Mouse (Mus musculus) erythroid progenitor cell, adult 5-6 weeks (primary cell): Measurements from ENCODE around the gene Rsph3b. TPM values are rescaled to one million over a fixed set of nuclear protein-coding genes. Genes with fewer than 3 reads are reported as not detected.
"Not testable (repeated sequence)": the region's sequence is repeated elsewhere in the genome, so short reads cannot be mapped to it uniquely, and the experiment has no call there.

Source experiments
- ATAC-seq: replicated peaks from 2 replicates; pipeline ENCODE4 v1.8.0; 2016; ENCODE audit warnings: moderate number of reproducible peaks, mild to moderate bottlenecking, moderate TSS enrichment, inconsistent platforms; ENCODE audit not compliant: poor library complexity, low FRiP score, severe bottlenecking
- total RNA-seq, 2 experiments: library from RNA; stranded (forward) in 1 of 2; stranded (reverse) in 1 of 2; fragments of 150-400 nt in 1 of 2; fragments of 186-747, 209-891 nt in 1 of 2; gene quantifications; 2 replicates each; pipeline versions ENCODE4 v1.2.3 to v1.2.4; 2015 to 2017; ENCODE audit warnings: low replicate concordance in 2 of 2

Rsph3b gene
- total RNA-seq (2015; ENCODE audit: low replicate concordance) = 5.4 and 15.1 TPM in 2 replicates
- total RNA-seq (2017; ENCODE audit: low replicate concordance) = 2.0 and 8.1 TPM in 2 replicates

DNA sequence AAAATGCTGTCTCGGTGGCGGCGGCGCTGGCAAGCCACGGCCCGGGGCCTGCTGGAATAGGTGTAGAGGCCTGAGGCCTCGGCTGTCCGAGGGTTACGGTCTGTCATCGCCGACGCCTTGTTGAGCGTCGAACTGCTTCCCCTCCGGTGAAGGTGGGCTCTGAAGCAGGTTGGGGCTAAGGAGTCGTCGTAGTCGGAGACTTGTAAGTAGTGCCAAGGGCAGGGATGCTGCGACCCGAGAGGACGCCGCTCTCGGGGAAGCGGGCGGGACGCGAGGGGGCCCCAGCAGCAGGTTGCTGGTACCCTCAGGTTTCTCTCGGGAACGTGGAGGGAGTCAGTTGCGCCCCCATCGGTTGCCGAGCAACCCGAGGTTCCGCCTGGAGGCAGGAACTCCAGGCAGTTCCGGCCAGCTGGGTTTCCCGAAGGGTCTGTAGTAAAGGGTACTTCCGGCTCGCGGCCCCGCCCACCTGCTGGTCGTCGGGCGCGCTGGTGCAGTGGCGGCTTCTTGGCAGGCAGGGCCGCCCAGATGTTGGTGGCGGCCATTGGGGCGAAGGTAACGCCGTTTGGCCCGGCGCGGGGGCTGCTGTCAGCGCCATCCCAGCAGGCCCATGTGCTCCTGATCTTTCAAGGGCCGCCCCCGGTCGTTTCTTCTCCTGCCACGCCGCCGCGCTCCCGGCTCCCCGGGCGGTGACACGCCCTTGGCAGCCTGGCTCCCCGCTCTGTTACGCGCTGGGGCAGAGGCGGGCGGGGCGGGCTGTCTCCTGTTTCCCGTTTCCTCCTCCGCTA, at the start of gene Rsph3b:
Gene Rsph3b (minus strand): TSS at position 699 of the 785 bp plus-strand sequence.
- peak; percentile 94 for ATAC-seq

DNA sequence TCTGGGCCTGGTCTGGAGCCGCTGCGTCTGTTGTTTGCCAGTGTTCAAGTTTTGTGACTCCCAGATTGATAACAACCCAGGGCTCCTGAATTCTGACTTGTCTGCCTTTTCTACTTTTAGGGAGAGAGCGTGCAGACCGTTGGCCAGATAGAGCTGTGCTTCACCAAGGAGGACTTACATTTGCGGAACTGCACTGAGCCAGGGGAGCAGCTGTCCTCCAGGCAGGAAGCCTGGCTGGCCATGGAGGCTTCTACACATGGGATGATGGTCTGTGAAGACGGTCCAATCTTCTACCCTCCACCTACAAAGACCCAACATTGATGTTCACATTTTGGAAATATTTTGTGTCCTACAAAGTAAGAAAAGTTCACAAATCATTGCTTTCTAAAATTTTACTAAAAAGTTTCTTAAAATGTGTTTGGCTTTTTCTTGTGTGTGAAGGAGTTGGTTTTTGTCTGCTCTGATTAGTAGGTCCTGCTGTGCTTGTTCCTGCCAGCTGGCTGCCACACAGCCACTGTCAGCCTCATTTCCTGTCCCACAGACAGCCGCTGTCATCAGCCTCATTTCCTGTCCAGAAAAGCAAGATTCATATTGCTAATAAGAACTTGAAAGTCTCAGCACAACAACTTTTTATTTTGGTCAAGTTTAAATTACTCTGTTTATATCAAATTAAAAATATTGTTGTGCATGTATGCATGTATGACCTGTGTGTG, 49.5 kb upstream of the Rsph3b start:
- ATAC-seq = not testable (repeated sequence)

GRCm38 (mm10) chr17:6996826-6997225, 48.3 kb upstream of the Rsph3b start:
- ATAC-seq = not testable (repeated sequence)

GRCm38 (mm10) chr17:6995504-6995903, 47.0 kb upstream of the Rsph3b start:
- ATAC-seq = not testable (repeated sequence)

DNA sequence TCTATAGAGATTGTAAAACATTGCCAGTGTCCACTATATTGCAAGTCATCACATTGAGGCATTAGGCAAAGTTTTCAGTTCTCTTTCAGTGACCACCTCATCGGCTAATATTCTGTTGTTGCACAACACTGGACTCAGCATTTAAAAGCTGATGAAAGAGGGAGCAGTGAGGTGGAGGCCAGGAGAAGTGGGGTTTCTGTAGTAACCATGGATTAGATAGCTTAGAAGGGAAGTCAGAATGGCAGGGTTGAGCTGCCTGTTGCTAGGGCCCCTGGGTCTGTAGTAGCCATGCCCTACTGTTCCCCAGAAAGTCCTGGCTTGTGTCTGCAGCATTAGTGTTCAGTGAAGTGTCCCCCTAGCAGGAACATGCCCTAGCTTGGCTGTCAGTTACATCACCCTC, 37.6 kb upstream of the Rsph3b start:
- ATAC-seq = not testable (repeated sequence)

DNA sequence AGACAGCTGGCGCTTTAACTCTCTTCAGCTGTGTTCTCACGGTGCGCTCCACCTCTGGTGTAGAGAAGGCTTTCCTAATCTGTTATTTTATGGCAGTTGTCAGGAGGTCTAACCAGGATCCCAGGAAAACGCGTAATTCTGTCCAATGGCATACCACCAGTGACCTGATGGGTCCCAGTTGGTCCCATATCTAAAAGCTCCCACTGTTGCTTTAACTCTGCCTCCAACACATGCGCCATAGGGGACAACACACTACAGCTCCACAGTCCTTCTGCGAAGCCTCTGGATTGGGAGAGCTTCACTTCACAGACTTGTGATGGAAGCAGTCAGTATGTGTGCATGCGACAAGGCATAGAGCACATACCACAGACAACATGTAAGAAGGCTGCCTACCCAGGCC, 31.7 kb upstream of the Rsph3b start:
- not testable (repeated sequence) for ATAC-seq

GRCm38 (mm10) chr17:6979380-6979779, 30.9 kb upstream of the Rsph3b start:
- not testable (repeated sequence) for ATAC-seq

- ATAC-seq = peak; percentile 96
These were observed 30.1 kb upstream of the Rsph3b start, which contains the start of gene Gm49721 for GRCm38 (mm10) chr17:6978287-6979248. Gene Gm49721, plus strand, starts transcription at chr17:6978904.

- ATAC-seq = not testable (repeated sequence)
These were observed 26.5 kb upstream of the Rsph3b start for GRCm38 (mm10) chr17:6974985-6975384.

DNA sequence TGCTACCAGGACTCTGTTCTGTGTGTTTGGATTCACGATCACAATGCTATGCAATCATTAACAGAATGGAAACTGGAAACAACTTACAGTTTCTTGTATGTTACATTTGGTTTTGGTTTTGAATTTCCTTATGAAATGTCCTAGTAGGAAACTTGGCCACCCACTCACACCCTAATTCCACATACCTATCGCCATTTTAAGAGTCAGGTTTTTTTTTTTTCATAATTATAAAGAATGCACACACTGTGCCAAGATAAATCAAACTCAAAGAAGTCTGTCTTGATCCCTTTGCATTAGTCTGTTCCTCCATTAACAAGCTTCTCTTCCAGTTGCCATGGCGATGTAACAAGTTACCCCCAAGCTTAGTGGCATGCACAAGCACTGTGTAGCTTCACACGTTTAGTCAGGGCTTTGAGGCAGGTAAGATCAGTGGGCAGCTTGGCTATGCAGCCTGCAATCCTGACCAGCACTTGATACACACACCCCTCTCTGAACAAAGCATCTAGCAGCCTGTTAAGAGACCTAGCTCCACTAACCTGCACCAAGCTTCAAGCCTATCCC, 24.4 kb upstream of the Rsph3b start:
- ATAC-seq = not testable (repeated sequence)

- not testable (repeated sequence) for ATAC-seq
These were observed 22.8 kb upstream of the Rsph3b start for GRCm38 (mm10) chr17:6971238-6971637.

DNA sequence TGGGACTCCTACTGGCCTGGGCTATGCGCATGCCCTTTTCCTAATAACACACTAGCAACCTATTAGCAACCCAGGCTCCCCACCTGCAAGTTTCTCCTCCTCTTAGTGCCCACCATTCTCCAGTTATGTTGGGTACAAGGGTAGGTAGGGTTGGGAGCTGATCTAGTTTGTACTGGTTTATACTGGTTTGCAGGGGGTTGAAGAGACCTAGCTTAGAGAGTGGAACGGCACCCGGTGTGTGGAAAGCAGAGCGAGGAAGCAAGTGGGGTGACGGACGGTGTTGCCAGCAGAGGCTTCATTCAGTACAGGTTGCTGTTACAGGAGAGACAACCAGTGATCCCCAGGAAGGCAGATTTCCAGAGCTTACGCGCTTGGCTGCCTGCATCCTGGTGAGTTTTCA, 21.9 kb upstream of the Rsph3b start, which contains the start of gene Rnaset2b:
Gene Rnaset2b (plus strand): TSS at position 301 of the 400 bp plus-strand sequence.
- not testable (repeated sequence) for ATAC-seq

DNA sequence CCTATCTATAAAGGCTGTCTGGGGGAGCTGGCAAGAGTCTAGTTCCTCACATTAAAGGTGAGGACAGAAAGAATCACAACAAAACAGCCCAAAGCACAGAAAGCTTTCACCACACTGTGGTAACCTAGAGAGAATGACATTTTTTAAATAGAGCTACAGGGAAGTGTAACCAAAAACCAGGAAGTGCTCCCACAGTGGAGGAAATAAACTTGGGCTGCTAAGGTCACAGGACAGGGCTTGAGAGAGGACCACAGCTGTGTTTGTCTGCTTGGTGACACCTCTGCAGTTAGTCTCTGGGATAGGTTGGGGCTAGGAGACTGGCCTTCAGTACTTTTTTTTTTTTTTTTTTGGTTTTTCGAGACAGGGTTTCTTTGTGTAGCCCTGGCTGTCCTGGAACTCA, 19.2 kb upstream of the Rsph3b start:
- not testable (repeated sequence) for ATAC-seq

- not testable (repeated sequence) for ATAC-seq
These were observed 16.9 kb upstream of the Rsph3b start for GRCm38 (mm10) chr17:6965364-6965763.

GRCm38 (mm10) chr17:6962936-6963335, 14.5 kb upstream of the Rsph3b start:
- not testable (repeated sequence) for ATAC-seq

DNA sequence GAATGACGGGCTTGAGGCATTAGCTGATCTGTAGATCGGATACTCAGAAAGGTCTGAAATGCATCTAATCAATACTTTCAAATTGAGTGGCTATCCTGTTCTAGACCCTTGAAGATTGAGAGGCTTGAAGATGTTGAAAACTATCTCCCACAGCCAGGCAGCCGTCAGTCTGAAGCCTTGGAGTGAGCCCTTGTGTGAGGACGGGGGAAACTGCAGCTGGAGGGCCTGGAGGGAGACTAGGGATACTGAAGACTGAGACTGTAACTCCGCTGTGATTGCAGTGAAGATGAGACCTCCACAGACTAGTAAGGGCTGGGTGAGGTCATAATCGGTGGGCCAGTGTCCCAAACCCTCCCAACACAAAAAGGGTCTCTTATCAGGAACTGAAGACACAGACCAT, 13.9 kb upstream of the Rsph3b start:
- ATAC-seq = not testable (repeated sequence)

DNA sequence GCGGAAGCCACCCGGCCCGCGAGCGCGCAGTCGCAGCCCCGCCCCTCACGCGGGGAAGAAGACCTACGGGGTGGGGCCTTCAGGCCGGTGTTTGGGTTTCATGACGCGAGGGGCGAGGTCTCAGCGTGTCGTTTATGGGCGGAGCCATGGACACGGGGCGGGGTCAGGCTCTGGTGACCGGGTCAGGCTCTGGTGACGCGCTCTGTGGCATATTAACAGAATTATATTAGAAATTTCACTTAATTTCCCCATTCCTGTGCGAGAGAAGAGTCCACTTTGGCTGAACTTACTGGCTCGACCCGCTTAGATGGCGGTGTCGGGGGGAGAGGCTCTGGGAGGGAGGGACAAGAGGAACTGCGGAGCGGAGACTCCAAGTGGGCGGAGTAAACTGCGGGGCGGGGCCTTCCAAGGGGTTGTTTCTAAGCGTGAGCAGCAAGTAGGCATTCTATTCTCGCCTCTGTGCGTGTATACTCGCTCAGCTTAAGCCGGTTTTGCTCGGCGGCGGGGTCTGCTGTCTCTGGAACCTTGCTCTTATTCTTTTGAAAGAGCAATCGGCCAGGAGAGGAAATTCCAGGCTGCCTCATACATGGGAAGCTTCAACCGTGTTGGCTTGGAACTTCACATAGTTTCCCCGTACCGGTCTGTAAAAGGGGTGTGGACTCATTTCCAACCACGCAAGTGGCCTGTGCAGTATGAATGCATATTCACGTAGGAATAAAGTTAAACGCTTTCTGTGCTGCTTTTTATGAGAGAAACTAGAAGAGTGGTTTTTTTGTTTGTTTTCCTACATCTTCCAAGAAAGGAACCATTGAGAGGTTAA, 12.9 kb upstream of the Rsph3b start:
- ATAC-seq = peak; percentile 92

DNA sequence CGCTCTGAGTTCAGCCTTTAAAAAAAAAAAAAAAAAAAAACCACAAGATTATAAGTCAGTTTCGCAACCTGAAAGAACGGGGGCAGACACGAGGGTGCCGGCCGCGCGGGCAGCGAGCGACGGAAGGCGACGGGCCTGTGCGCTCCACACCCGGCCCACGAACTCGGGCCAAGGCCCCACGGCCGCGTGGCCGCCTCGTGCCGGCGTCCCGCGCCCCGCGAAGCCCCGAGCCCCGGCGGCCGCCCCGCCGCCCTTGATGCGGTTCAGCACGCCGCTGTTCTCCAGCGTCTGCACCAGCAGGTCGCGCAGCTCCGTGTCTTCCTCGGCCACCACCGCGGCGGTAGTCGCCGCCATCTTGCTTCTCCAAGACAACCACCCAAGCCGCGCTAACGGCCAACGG, 12.3 kb upstream of the Rsph3b start, which contains the start of gene Tagap1:
Gene Tagap1 (minus strand): TSS at position 381 of the 400 bp plus-strand sequence.
- ATAC-seq = not testable (repeated sequence)
